Mouse (Mus musculus) left cerebral cortex, postnatal 10 days (tissue): ENCODE results near the gene Slc15a5. TPM values are rescaled to one million over a fixed set of nuclear protein-coding genes. Genes with fewer than 3 reads are reported as not detected.

Experiments
- total RNA-seq, 2 experiments: library from RNA; stranded (reverse); gene quantifications; 2 replicates each; pipeline ENCODE4 v1.2.3; 2021

Gene Slc15a5
- total RNA-seq, 2 experiments from 2014 or later, result not detected

Other genes with a start within 250 kb of the Slc15a5 start
- 10 to 100 TPM in 1 of 2 experiments, 1 to 10 TPM in 1; 7.9 to 10.9 TPM for gene Mgst1, start 60.4 kb upstream of the Slc15a5 start, total RNA-seq